Mouse (Mus musculus) liver, embryonic 12.5 days (tissue): ENCODE data around the gene Snupn. TPM values are rescaled to one million over a fixed set of nuclear protein-coding genes. Genes with fewer than 3 reads are reported as not detected.
"Not testable (repeated sequence)": the region's sequence is repeated elsewhere in the genome, so short reads cannot be mapped to it uniquely, and the experiment has no call there.

Source experiments
- ATAC-seq: fragments of 200-750 bp; cut with Nextera tagmentation; 2 replicates; pipeline ENCODE4 v1.8.0; 2017; ENCODE audit warnings: moderate number of reproducible peaks, mild to moderate bottlenecking, moderate library complexity
- H3K27ac ChIP-seq: fragments of 300-500 bp; sonication (generic); 2 replicates; pipeline ENCODE4 v1.5.1; 2016; ENCODE audit warnings: mild to moderate bottlenecking
- H3K27me3 ChIP-seq: fragments of 300-500 bp; sonication (generic); replicated peaks from 2 replicates; pipeline ENCODE4 v1.6.1; 2016; ENCODE audit warnings: mild to moderate bottlenecking, moderate library complexity
- H3K36me3 ChIP-seq: fragments of 300-500 bp; sonication (generic); 2 replicates; pipeline ENCODE4 v1.6.1; 2016; ENCODE audit warnings: mild to moderate bottlenecking, moderate library complexity
- H3K4me1 ChIP-seq: fragments of 300-500 bp; sonication (generic); 2 replicates; pipeline ENCODE4 v1.6.1; 2016
- H3K4me2 ChIP-seq: fragments of 300-500 bp; sonication (generic); 2 replicates; pipeline ENCODE4 v1.6.1; 2016; ENCODE audit warnings: mild to moderate bottlenecking, moderate library complexity
- H3K4me3 ChIP-seq: fragments of 300-500 bp; sonication (generic); 2 replicates; pipeline ENCODE4 v1.5.1; 2016; ENCODE audit warnings: mild to moderate bottlenecking, moderate library complexity
- H3K9ac ChIP-seq: fragments of 300-500 bp; sonication (generic); 2 replicates; pipeline ENCODE4 v1.6.1; 2016; ENCODE audit warnings: mild to moderate bottlenecking, moderate library complexity
- H3K9me3 ChIP-seq: fragments of 300-500 bp; sonication (generic); replicated peaks from 2 replicates; pipeline ENCODE4 v1.6.1; 2016; ENCODE audit warnings: mild to moderate bottlenecking, moderate library complexity
- WGBS: fragments of 180-500 bp; shearing (Covaris S2); methylation state at CpG from one replicate; pipeline ENCODE4 v1.1.7; 2016; ENCODE audit not compliant: insufficient replicate concordance; 5-methylcytosine and 5-hydroxymethylcytosine counted together
- polyA plus RNA-seq: library from polyadenylated mRNA; unstranded; fragments of >200 nt; fragmentation: Nextera tagmentation; extraction: Ambion mirVana; gene quantifications from 2 replicates; pipeline ENCODE4 v1.2.1, GENCODE M21; 2016

Gene Snupn
- 13.2 and 13.6 TPM in 2 replicates for polyA plus RNA-seq

- peak within 1 kb of the TSS; percentile 75 for H3K9ac ChIP-seq
- H3K4me3 ChIP-seq: peak within 1 kb of the TSS; percentile 69
- H3K27me3 ChIP-seq: no peaks in the 10 kb centered on the region
- H3K36me3 ChIP-seq: no peaks in the 10 kb centered on the region
- H3K27ac ChIP-seq: peak within 1 kb of the TSS; percentile 87
- peaks cover 21% of the 10 kb centered on the region for H3K4me1 ChIP-seq
- ATAC-seq: peak; percentile 100
- H3K9me3 ChIP-seq: no peaks in the 10 kb centered on the region
- peak within 1 kb of the TSS; percentile 87 for H3K4me2 ChIP-seq
- WGBS: under 1% methylated on average over 50 of the region's 50 CpGs
Measured at GRCm38 (mm10) chr9:56950414-56951400, at the start of gene Snupn. Snupn (plus strand) TSS chr9:56950878.

GRCm38 (mm10) chr9:56901187-56901586 lies 49.5 kb upstream of the Snupn start:
- Histone ChIP-seq H3K9ac (no peak overlapping the region), H3K4me3 (no peak overlapping the region), H3K4me1 (0 out of 2 replicates have a peak, but pooled peaks cover 2% of the 10 kb centered on the region), H3K9me3 (no peaks in the 10 kb centered on the region), H3K4me2 (no peak overlapping the region), H3K36me3 (no peaks in the 10 kb centered on the region), H3K27ac (no peak overlapping the region), H3K27me3 (0 out of 2 replicates have a peak, but pooled peaks cover 4% of the 10 kb centered on the region)
- ATAC-seq: no peak
- 49% methylated on average over 8 of the region's 8 CpGs for WGBS

- no peak overlapping the region for H3K4me3 ChIP-seq
- ATAC-seq: no peak
- 0 out of 2 replicates have a peak, but pooled peaks cover 2% of the 10 kb centered on the region for H3K4me1 ChIP-seq
- no peak overlapping the region for H3K9ac ChIP-seq
- H3K9me3 ChIP-seq: no peaks in the 10 kb centered on the region
- no peaks in the 10 kb centered on the region for H3K27me3 ChIP-seq
- H3K4me2 ChIP-seq: no peak overlapping the region
- WGBS: 44% methylated on average over 3 of the region's 3 CpGs
- H3K36me3 ChIP-seq: no peaks in the 10 kb centered on the region
- H3K27ac ChIP-seq: no peak overlapping the region
Measured at GRCm38 (mm10) chr9:56903662-56904061, 47.0 kb upstream of the Snupn start.

GRCm38 (mm10) chr9:56907549-56907948 lies 43.1 kb upstream of the Snupn start:
- no peaks in the 10 kb centered on the region for H3K4me1 ChIP-seq

GRCm38 (mm10) chr9:56909991-56910390 lies 40.7 kb upstream of the Snupn start:
- not testable (repeated sequence) for H3K4me3 ChIP-seq, H3K27ac ChIP-seq, H3K4me1 ChIP-seq, H3K27me3 ChIP-seq, H3K9me3 ChIP-seq, H3K9ac ChIP-seq, ATAC-seq, H3K36me3 ChIP-seq, H3K4me2 ChIP-seq
- 40% methylated on average over 4 of the region's 4 CpGs for WGBS

More at GRCm38 (mm10) chr9:56907549-56907948, 43.1 kb upstream of the Snupn start:
- Histone ChIP-seq H3K9ac (no peak overlapping the region), H3K4me3 (no peak overlapping the region), H3K27ac (no peak overlapping the region), H3K4me2 (no peak overlapping the region), H3K27me3 (no peaks in the 10 kb centered on the region), H3K9me3 (no peaks in the 10 kb centered on the region), H3K36me3 (no peaks in the 10 kb centered on the region)
- 69% methylated on average over 9 of the region's 9 CpGs for WGBS
- no peak for ATAC-seq

GRCm38 (mm10) chr9:56911017-56911416 lies 39.7 kb upstream of the Snupn start:
- H3K27me3 ChIP-seq: no peaks in the 10 kb centered on the region
- H3K9me3 ChIP-seq: no peaks in the 10 kb centered on the region
- ATAC-seq: no peak
- no peak overlapping the region for H3K9ac ChIP-seq
- H3K4me2 ChIP-seq: no peak overlapping the region
- no peaks in the 10 kb centered on the region for H3K4me1 ChIP-seq
- no peak overlapping the region for H3K4me3 ChIP-seq
- no peaks in the 10 kb centered on the region for H3K36me3 ChIP-seq
- H3K27ac ChIP-seq: no peak overlapping the region
- 35% methylated on average over 1 of the region's 1 CpGs for WGBS

GRCm38 (mm10) chr9:56913991-56914390 lies 36.7 kb upstream of the Snupn start:
- H3K27ac ChIP-seq: no peak overlapping the region
- no peak overlapping the region for H3K9ac ChIP-seq
- H3K4me1 ChIP-seq: no peaks in the 10 kb centered on the region
- ATAC-seq: no peak
- no peak overlapping the region for H3K4me3 ChIP-seq
- H3K4me2 ChIP-seq: no peak overlapping the region
- no peaks in the 10 kb centered on the region for H3K27me3 ChIP-seq
- H3K36me3 ChIP-seq: peaks cover 13% of the 10 kb centered on the region
- 72% methylated on average over 9 of the region's 9 CpGs for WGBS
- no peaks in the 10 kb centered on the region for H3K9me3 ChIP-seq

- ATAC-seq: no peak
- Histone ChIP-seq H3K4me1 (no peaks in the 10 kb centered on the region), H3K36me3 (peaks cover 13% of the 10 kb centered on the region), H3K9me3 (no peaks in the 10 kb centered on the region), H3K27me3 (no peaks in the 10 kb centered on the region), H3K4me2 (no peak overlapping the region), H3K27ac (no peak overlapping the region), H3K9ac (no peak overlapping the region), H3K4me3 (no peak overlapping the region)
- WGBS: 31% methylated on average over 1 of the region's 1 CpGs
Measured at GRCm38 (mm10) chr9:56915116-56915515, 35.6 kb upstream of the Snupn start.

- no peaks in the 10 kb centered on the region for H3K4me1 ChIP-seq
- ATAC-seq: no peak
- H3K27ac ChIP-seq: no peak overlapping the region
- H3K27me3 ChIP-seq: no peaks in the 10 kb centered on the region
- H3K9me3 ChIP-seq: no peaks in the 10 kb centered on the region
- H3K4me3 ChIP-seq: no peak overlapping the region
- H3K4me2 ChIP-seq: no peak overlapping the region
- peaks cover 13% of the 10 kb centered on the region for H3K36me3 ChIP-seq
- WGBS: 52% methylated on average over 5 of the region's 5 CpGs
- H3K9ac ChIP-seq: no peak overlapping the region
Measured at GRCm38 (mm10) chr9:56915695-56916410, 34.8 kb upstream of the Snupn start.

- WGBS: 77% methylated on average over 2 of the region's 2 CpGs
- Histone ChIP-seq H3K27ac (no peak overlapping the region), H3K4me2 (no peak overlapping the region), H3K9ac (no peak overlapping the region), H3K9me3 (no peaks in the 10 kb centered on the region), H3K4me3 (no peak overlapping the region), H3K4me1 (no peaks in the 10 kb centered on the region), H3K36me3 (peaks cover 25% of the 10 kb centered on the region), H3K27me3 (no peaks in the 10 kb centered on the region)
- no peak for ATAC-seq
Measured at GRCm38 (mm10) chr9:56917131-56917530, 33.5 kb upstream of the Snupn start.

- ATAC-seq: no peak
- Histone ChIP-seq H3K4me2 (no peak overlapping the region), H3K9ac (no peak overlapping the region), H3K27ac (no peak overlapping the region), H3K4me1 (no peaks in the 10 kb centered on the region), H3K36me3 (peaks cover 28% of the 10 kb centered on the region), H3K9me3 (no peaks in the 10 kb centered on the region), H3K27me3 (no peaks in the 10 kb centered on the region), H3K4me3 (no peak overlapping the region)
- 85% methylated on average over 13 of the region's 13 CpGs for WGBS
Measured at GRCm38 (mm10) chr9:56918466-56918865, 32.2 kb upstream of the Snupn start.

- H3K27me3 ChIP-seq: 0 out of 2 replicates have a peak, but pooled peaks cover 11% of the 10 kb centered on the region
- no peak overlapping the region for H3K4me3 ChIP-seq
- H3K27ac ChIP-seq: no peak overlapping the region
- no peaks in the 10 kb centered on the region for H3K9me3 ChIP-seq
- no peak overlapping the region for H3K4me2 ChIP-seq
- peaks cover 35% of the 10 kb centered on the region for H3K4me1 ChIP-seq
- ATAC-seq: no peak
- H3K9ac ChIP-seq: no peak overlapping the region
- WGBS: 81% methylated on average over 4 of the region's 4 CpGs
- H3K36me3 ChIP-seq: peaks cover 23% of the 10 kb centered on the region
Measured at GRCm38 (mm10) chr9:56922746-56923145, 27.9 kb upstream of the Snupn start.
